Mouse (Mus musculus): ENCODE measurements around the gene Fndc5. TPM values are rescaled to one million over a fixed set of nuclear protein-coding genes. Genes with fewer than 3 reads are reported as not detected.

The Fndc5 gene
- polyA plus RNA-seq, 1 experiment from 2014 or later, result 9.2 TPM

- H3K9ac ChIP-seq (ENCODE audit: low read length), result no peak overlapping the region
- H3K4me3 ChIP-seq (ENCODE audit: low read length), result no peak overlapping the region
- peaks cover 18% of the 10 kb centered on the region for H3K4me1 ChIP-seq (ENCODE audit: control insufficient read depth, insufficient read depth, low read length)
- no peak overlapping the region for H3K27ac ChIP-seq (ENCODE audit: low read length)
- 0 out of 2 replicates have a peak, but pooled peaks have one; percentile 39 for ATAC-seq (replicated peaks; ENCODE audit: extremely low read depth, insufficient read depth, low FRiP score)
- 4% methylated on average over 8 of the region's 8 CpGs for WGBS
- H3K27me3 ChIP-seq (ENCODE audit: control insufficient read depth, insufficient read depth, low read length), result peaks cover 19% of the 10 kb centered on the region
- no peaks in the 10 kb centered on the region for H3K36me3 ChIP-seq (ENCODE audit: control insufficient read depth, insufficient read depth)
- peak overlapping the region; percentile 36 for H3K4me2 ChIP-seq (ENCODE audit: low read depth, low read length)
- no peaks in the 10 kb centered on the region for H3K9me3 ChIP-seq (replicated peaks; ENCODE audit: control insufficient read depth, low read length)
These were observed 6.7 kb upstream of the Fndc5 start for GRCm38 (mm10) chr4:129130149-129130548.

- Histone ChIP-seq H3K36me3 (ENCODE audit: control insufficient read depth, insufficient read depth) (no peaks in the 10 kb centered on the region), H3K4me3 (ENCODE audit: low read length) (peak overlapping the region; percentile 5), H3K9me3 (replicated peaks; ENCODE audit: control insufficient read depth, low read length) (no peaks in the 10 kb centered on the region), H3K9ac (ENCODE audit: low read length) (no peak overlapping the region), H3K27me3 (ENCODE audit: control insufficient read depth, insufficient read depth, low read length) (peaks cover 19% of the 10 kb centered on the region), H3K4me1 (ENCODE audit: control insufficient read depth, insufficient read depth, low read length) (peaks cover 15% of the 10 kb centered on the region), H3K27ac (ENCODE audit: low read length) (no peak overlapping the region), H3K4me2 (ENCODE audit: low read depth, low read length) (peak overlapping the region; percentile 36)
- ATAC-seq (replicated peaks; ENCODE audit: extremely low read depth, insufficient read depth, low FRiP score), result 0 out of 2 replicates have a peak, but pooled peaks have one; percentile 46
- WGBS, result 3% methylated on average over 17 of the region's 17 CpGs
These were observed 6.0 kb upstream of the Fndc5 start for GRCm38 (mm10) chr4:129130755-129131303.

GRCm38 (mm10) chr4:129134799-129135585, 1.8 kb upstream of the Fndc5 start:
- Histone ChIP-seq H3K4me3 (ENCODE audit: low read length) (peak overlapping the region; percentile 15; the same call in 1 of the 2 replicates), H3K36me3 (ENCODE audit: control insufficient read depth, insufficient read depth) (no peaks in the 10 kb centered on the region), H3K4me2 (ENCODE audit: low read depth, low read length) (peak overlapping the region; percentile 49), H3K9ac (ENCODE audit: low read length) (no peak overlapping the region), H3K4me1 (ENCODE audit: control insufficient read depth, insufficient read depth, low read length) (peaks cover 25% of the 10 kb centered on the region), H3K27ac (ENCODE audit: low read length) (no peak overlapping the region), H3K9me3 (replicated peaks; ENCODE audit: control insufficient read depth, low read length) (no peaks in the 10 kb centered on the region), H3K27me3 (ENCODE audit: control insufficient read depth, insufficient read depth, low read length) (peaks cover 16% of the 10 kb centered on the region)
- ATAC-seq (replicated peaks; ENCODE audit: extremely low read depth, insufficient read depth, low FRiP score), result peak; percentile 16; the same call in 1 of the 2 replicates
- WGBS, result 10% methylated on average over 15 of the region's 15 CpGs

GRCm38 (mm10) chr4:129135637-129136036, 1.2 kb upstream of the Fndc5 start:
- no peak overlapping the region for H3K9ac ChIP-seq (ENCODE audit: low read length)
- peaks cover 16% of the 10 kb centered on the region for H3K27me3 ChIP-seq (ENCODE audit: control insufficient read depth, insufficient read depth, low read length)
- WGBS, result 54% methylated on average over 2 of the region's 2 CpGs
- H3K9me3 ChIP-seq (replicated peaks; ENCODE audit: control insufficient read depth, low read length), result no peaks in the 10 kb centered on the region
- no peaks in the 10 kb centered on the region for H3K36me3 ChIP-seq (ENCODE audit: control insufficient read depth, insufficient read depth)
- H3K27ac ChIP-seq (ENCODE audit: low read length), result no peak overlapping the region
- H3K4me2 ChIP-seq (ENCODE audit: low read depth, low read length), result no peak overlapping the region
- H3K4me3 ChIP-seq (ENCODE audit: low read length), result no peak overlapping the region
- no peak for ATAC-seq (replicated peaks; ENCODE audit: extremely low read depth, insufficient read depth, low FRiP score)
- H3K4me1 ChIP-seq (ENCODE audit: control insufficient read depth, insufficient read depth, low read length), result peaks cover 21% of the 10 kb centered on the region

DNA sequence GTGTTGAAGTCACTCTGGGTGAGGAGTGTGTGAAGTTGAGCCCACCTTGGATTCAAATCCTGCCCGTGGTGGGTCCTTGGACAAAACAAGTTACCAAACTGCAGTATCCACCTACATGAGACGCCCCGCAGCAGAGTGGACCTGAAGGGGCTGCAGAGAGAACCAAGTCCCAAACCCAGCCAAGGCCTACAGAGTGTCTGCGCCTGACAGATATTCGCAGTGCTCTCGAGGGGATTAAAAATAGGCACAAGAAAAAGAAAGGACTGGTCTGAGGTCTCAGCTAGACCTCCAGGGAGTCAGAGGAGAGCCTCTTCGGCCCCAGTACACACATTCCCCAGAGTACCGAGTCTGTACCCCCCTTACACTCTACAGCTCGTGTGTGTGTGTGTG, 615 bp upstream of the Fndc5 start:
- 22% methylated on average over 9 of the region's 9 CpGs for WGBS
- H3K4me2 ChIP-seq (ENCODE audit: low read depth, low read length), result peak overlapping the region; percentile 74
- H3K36me3 ChIP-seq (ENCODE audit: control insufficient read depth, insufficient read depth), result no peaks in the 10 kb centered on the region
- H3K27ac ChIP-seq (ENCODE audit: low read length), result no peak overlapping the region
- no peak for ATAC-seq (replicated peaks; ENCODE audit: extremely low read depth, insufficient read depth, low FRiP score)
- H3K27me3 ChIP-seq (ENCODE audit: control insufficient read depth, insufficient read depth, low read length), result peaks cover 16% of the 10 kb centered on the region
- peak overlapping the region; percentile 58 for H3K4me3 ChIP-seq (ENCODE audit: low read length)
- no peaks in the 10 kb centered on the region for H3K9me3 ChIP-seq (replicated peaks; ENCODE audit: control insufficient read depth, low read length)
- H3K9ac ChIP-seq (ENCODE audit: low read length), result peak overlapping the region; percentile 79
- peaks cover 25% of the 10 kb centered on the region for H3K4me1 ChIP-seq (ENCODE audit: control insufficient read depth, insufficient read depth, low read length)

DNA sequence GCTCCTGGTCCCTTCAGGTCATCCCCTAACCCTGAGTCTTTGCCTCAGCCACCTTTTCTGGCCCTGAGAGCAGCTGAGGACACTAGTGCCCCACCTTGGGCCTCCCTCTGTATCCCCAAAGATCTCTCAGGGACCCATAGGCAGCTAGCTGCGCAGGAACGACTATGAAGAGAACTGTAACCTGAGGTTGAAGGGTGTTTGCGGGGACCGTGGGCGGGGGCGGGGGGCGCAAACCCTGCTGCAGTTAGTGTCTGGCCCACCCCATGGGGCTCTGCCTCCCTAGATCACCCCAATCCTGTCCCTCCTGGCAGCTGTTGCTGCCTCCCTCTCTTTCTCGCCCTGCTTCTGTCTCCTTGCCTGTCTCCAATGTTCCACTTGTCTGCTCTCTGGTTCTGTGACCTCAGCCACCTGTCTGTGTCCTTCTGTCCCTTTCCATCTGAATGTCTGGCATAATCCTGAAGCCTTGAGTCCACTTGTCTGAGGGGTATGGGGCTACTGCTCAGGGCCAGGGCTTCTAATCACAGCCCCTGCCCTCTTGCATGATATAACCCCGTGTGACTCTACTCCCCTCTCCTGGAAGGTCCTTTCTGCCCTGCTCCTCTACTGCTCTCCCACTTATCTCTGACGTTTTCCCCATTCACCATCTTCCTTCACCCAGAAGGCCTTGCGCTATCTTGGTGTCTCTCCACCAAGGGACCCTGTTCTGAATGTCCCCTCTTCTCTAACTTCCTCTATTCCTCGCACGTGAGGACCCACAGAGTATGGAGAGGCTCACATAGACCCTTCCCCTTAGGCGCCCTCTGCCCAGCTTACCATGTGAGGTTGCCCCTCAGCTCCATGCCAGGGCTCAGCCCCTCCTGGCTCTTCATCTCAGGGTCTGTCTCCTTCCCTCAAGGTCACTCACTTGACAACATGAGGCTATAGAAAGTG, 858 bp downstream of the Fndc5 start:
- Histone ChIP-seq H3K4me2 (ENCODE audit: low read depth, low read length) (peak overlapping the region; percentile 74), H3K9me3 (replicated peaks; ENCODE audit: control insufficient read depth, low read length) (no peaks in the 10 kb centered on the region), H3K9ac (ENCODE audit: low read length) (peak overlapping the region; percentile 79), H3K27ac (ENCODE audit: low read length) (0 out of 2 replicates have a peak overlapping the region, but pooled peaks have one; percentile 17), H3K4me3 (ENCODE audit: low read length) (peak overlapping the region; percentile 58), H3K36me3 (ENCODE audit: control insufficient read depth, insufficient read depth) (0 out of 2 replicates have a peak, but pooled peaks cover 2% of the 10 kb centered on the region), H3K4me1 (ENCODE audit: control insufficient read depth, insufficient read depth, low read length) (peaks cover 39% of the 10 kb centered on the region), H3K27me3 (ENCODE audit: control insufficient read depth, insufficient read depth, low read length) (peaks cover 16% of the 10 kb centered on the region)
- ATAC-seq (replicated peaks; ENCODE audit: extremely low read depth, insufficient read depth, low FRiP score), result no peak
- WGBS, result 55% methylated on average over 14 of the region's 14 CpGs

DNA sequence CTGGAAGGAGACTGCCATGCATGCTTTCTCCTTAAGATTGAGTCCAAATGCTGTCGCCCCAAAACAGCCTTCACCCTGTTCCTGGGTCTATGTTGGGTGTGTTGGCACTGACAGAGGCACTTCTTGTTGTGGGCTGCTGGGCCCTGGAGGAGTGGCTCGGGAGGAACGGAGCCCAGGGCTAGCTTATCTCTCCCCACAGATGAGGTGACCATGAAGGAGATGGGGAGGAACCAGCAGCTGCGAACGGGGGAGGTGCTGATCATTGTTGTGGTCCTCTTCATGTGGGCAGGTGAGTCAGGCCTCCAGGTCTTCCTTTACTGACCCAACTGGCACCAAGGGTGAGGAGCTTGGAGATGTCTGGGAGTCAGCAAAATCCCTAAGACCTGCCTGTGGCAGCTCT, 2.8 kb downstream of the Fndc5 start:
- Histone ChIP-seq H3K9ac (ENCODE audit: low read length) (no peak overlapping the region), H3K27me3 (ENCODE audit: control insufficient read depth, insufficient read depth, low read length) (peaks cover 16% of the 10 kb centered on the region), H3K4me1 (ENCODE audit: control insufficient read depth, insufficient read depth, low read length) (peaks cover 53% of the 10 kb centered on the region), H3K27ac (ENCODE audit: low read length) (no peak overlapping the region), H3K4me2 (ENCODE audit: low read depth, low read length) (no peak overlapping the region), H3K4me3 (ENCODE audit: low read length) (no peak overlapping the region), H3K36me3 (ENCODE audit: control insufficient read depth, insufficient read depth) (0 out of 2 replicates have a peak, but pooled peaks cover 5% of the 10 kb centered on the region), H3K9me3 (replicated peaks; ENCODE audit: control insufficient read depth, low read length) (no peaks in the 10 kb centered on the region)
- no peak for ATAC-seq (replicated peaks; ENCODE audit: extremely low read depth, insufficient read depth, low FRiP score)
- 54% methylated on average over 5 of the region's 5 CpGs for WGBS

DNA sequence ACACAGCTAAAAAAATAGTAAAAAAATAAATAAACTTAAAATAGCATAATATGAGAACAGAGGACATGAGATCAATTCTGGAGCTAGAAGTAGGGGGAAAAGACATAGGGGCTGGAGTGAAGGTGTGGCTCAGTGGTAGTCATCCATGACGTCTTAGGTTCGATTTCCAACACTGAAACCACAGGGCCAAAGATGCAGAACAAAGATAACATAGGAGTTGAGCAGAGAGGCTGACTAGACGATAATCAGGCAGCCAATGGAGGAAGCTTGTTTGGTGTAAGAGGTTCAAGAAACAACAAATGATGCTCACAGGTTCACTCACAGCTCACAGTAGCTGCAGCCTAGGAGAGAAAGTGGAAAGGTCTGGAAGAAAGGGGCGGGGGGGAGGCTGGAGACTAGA, 4.0 kb downstream of the Fndc5 start:
- peaks cover 53% of the 10 kb centered on the region for H3K4me1 ChIP-seq (ENCODE audit: control insufficient read depth, insufficient read depth, low read length)
- no peak for ATAC-seq (replicated peaks; ENCODE audit: extremely low read depth, insufficient read depth, low FRiP score)
- peaks cover 10% of the 10 kb centered on the region for H3K27me3 ChIP-seq (ENCODE audit: control insufficient read depth, insufficient read depth, low read length)
- H3K27ac ChIP-seq (ENCODE audit: low read length), result peak overlapping the region; percentile 73
- H3K9ac ChIP-seq (ENCODE audit: low read length), result peak overlapping the region; percentile 40; the same call in 1 of the 2 replicates
- 84% methylated on average over 4 of the region's 4 CpGs for WGBS
- H3K36me3 ChIP-seq (ENCODE audit: control insufficient read depth, insufficient read depth), result 0 out of 2 replicates have a peak, but pooled peaks cover 5% of the 10 kb centered on the region
- H3K4me2 ChIP-seq (ENCODE audit: low read depth, low read length), result no peak overlapping the region
- H3K4me3 ChIP-seq (ENCODE audit: low read length), result no peak overlapping the region
- H3K9me3 ChIP-seq (replicated peaks; ENCODE audit: control insufficient read depth, low read length), result no peaks in the 10 kb centered on the region
